Mouse (Mus musculus): ENCODE data around the gene Slc35b2. TPM values are rescaled to one million over a fixed set of nuclear protein-coding genes. Genes with fewer than 3 reads are reported as not detected.

The Slc35b2 gene
- 62.3 and 69.4 TPM in 2 replicates for polyA plus RNA-seq (2012; rRNA removed)

GRCm38 (mm10) chr17:45563655-45564530 lies at the start of gene Slc35b2:
TSS of gene Slc35b2 (plus strand) at chr17:45563874.
- peak; percentile 91 for DNase-seq (ENCODE audit: low spot score)

GRCm38 (mm10) chr17:45515204-45515726 lies 48.4 kb upstream of the Slc35b2 start:
- DNase-seq (ENCODE audit: low spot score) = no peak

GRCm38 (mm10) chr17:45515806-45516205 lies 47.9 kb upstream of the Slc35b2 start:
- DNase-seq (ENCODE audit: low spot score) = no peak

- DNase-seq (ENCODE audit: low spot score) = peak; percentile 48
These were observed 47.2 kb upstream of the Slc35b2 start for GRCm38 (mm10) chr17:45516488-45516887.

GRCm38 (mm10) chr17:45517135-45517534 lies 46.5 kb upstream of the Slc35b2 start:
- DNase-seq (ENCODE audit: low spot score) = no peak

- no peak for DNase-seq (ENCODE audit: low spot score)
These were observed 46.0 kb upstream of the Slc35b2 start for GRCm38 (mm10) chr17:45517549-45518215.

- no peak for DNase-seq (ENCODE audit: low spot score)
These were observed 44.8 kb upstream of the Slc35b2 start for GRCm38 (mm10) chr17:45518766-45519475.

GRCm38 (mm10) chr17:45520136-45520535 lies 43.5 kb upstream of the Slc35b2 start:
- no peak for DNase-seq (ENCODE audit: low spot score)

GRCm38 (mm10) chr17:45523263-45523662 lies 40.4 kb upstream of the Slc35b2 start, which contains the start of gene Tcte1:
TSS of gene Tcte1 (plus strand) at chr17:45523434.
- no peak for DNase-seq (ENCODE audit: low spot score)

GRCm38 (mm10) chr17:45524961-45525360 lies 38.7 kb upstream of the Slc35b2 start:
- no peak for DNase-seq (ENCODE audit: low spot score)

- no peak for DNase-seq (ENCODE audit: low spot score)
These were observed 37.1 kb upstream of the Slc35b2 start for GRCm38 (mm10) chr17:45526571-45526970.

GRCm38 (mm10) chr17:45530346-45530782 lies 33.3 kb upstream of the Slc35b2 start:
- DNase-seq (ENCODE audit: low spot score) = no peak

- DNase-seq (ENCODE audit: low spot score) = no peak
These were observed 30.8 kb upstream of the Slc35b2 start for GRCm38 (mm10) chr17:45532896-45533295.

- DNase-seq (ENCODE audit: low spot score) = no peak
These were observed 27.4 kb upstream of the Slc35b2 start for GRCm38 (mm10) chr17:45536264-45536663.

GRCm38 (mm10) chr17:45538394-45538793 lies 25.3 kb upstream of the Slc35b2 start:
- no peak for DNase-seq (ENCODE audit: low spot score)

GRCm38 (mm10) chr17:45539664-45540063 lies 24.0 kb upstream of the Slc35b2 start:
- no peak for DNase-seq (ENCODE audit: low spot score)

GRCm38 (mm10) chr17:45542129-45542528 lies 21.5 kb upstream of the Slc35b2 start:
- no peak for DNase-seq (ENCODE audit: low spot score)

GRCm38 (mm10) chr17:45542705-45543104 lies 21.0 kb upstream of the Slc35b2 start:
- DNase-seq (ENCODE audit: low spot score) = no peak

GRCm38 (mm10) chr17:45543115-45543514 lies 20.6 kb upstream of the Slc35b2 start:
- no peak for DNase-seq (ENCODE audit: low spot score)

- no peak for DNase-seq (ENCODE audit: low spot score)
These were observed 19.4 kb upstream of the Slc35b2 start for GRCm38 (mm10) chr17:45544001-45544872.

GRCm38 (mm10) chr17:45544873-45545277 lies 18.8 kb upstream of the Slc35b2 start:
- no peak for DNase-seq (ENCODE audit: low spot score)
